Mouse (Mus musculus) urinary bladder, postnatal 25 days (tissue): Measurements from ENCODE around the gene Cerkl.

Experiments used
- DNase-seq: peaks from one replicate; pipeline ENCODE4 v3.0.0; 2022; ENCODE audit warnings: low spot score

Cerkl gene

GRCm38 (mm10) chr2:79456575-79457349 is at the start of gene Cerkl, which contains the start of gene Neurod1:
Gene Cerkl (minus strand): TSS chr2:79456785.
Gene Neurod1 (minus strand): TSS chr2:79456751.
- no peak for DNase-seq

DNA sequence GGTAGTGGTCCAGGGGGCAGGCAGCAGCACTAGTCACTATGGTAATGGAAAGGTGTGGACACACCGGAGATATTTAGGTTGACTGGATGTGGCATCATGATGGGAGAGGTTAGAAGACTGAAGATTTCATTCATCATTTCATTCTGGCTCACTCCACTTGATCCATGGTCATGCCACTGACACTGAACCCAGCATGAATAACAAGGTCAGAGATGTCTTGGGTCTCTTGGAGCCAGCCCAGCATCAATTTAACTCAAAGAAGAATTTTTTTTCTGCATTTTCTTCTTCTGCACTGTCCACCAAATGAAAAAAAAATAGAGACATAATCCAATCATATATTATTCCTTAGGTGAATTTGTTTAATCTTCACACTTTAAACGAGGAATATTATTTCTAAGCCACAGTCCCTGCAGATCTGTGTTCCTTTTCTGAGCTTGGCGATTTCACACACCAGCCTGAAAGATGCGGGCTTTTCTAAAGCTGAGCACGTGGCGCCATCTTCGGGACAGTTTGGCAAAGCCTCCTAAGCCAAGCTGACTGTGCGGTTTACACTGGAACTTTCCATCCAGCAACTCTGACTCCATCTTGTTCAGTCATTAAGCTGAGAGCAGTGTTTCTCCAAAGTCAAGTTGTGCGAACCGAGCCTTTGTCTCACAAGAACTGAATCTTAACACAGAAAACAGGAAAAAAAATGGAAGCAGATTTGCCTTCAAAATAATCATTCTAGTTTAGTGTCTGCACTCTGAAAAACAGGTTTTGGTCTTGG is 42.6 kb upstream of the Cerkl start:
- peak; percentile 42 for DNase-seq

DNA sequence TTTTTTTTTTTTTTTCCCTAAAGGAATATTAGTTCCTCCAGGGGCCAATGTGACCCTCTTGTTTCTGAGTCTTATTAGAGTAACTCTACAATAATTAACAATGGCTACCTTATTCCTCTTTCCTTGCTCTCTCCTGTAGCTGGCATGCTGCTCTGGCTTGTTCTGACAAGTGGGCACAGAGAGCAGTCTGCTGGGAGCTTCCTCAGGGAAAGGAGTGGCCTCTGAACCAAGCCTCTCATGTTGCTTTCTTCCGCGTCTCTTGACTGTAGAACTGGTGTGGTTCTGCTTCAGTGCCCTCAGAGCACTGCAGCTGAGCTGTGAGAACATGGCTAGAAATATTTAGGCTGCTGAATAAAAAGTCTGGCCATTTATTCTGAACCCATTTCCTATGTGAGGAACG is 28.5 kb upstream of the Cerkl start:
- no peak for DNase-seq

DNA sequence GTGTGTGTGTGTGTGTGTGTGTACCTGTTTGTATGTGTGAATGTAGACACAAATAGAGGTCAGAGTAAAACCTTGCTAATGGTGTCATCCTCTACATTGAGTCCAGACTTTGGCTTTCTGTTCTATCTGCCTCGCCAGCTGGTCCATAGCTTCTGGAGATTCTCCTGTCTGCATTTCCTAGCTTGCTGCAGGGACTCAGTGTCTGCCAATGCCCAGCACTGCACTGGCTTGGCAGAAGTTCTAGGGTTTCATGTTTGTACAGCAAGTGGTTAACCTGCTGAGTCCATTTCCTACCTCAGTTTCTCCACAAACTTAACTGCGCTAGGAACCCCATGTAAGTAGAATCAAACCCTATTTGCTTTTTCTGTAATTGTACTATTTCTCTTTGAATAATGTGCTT is 25.9 kb upstream of the Cerkl start:
- DNase-seq, result no peak

GRCm38 (mm10) chr2:79462411-79462810 is 5.8 kb upstream of the Cerkl start:
- no peak for DNase-seq

DNA sequence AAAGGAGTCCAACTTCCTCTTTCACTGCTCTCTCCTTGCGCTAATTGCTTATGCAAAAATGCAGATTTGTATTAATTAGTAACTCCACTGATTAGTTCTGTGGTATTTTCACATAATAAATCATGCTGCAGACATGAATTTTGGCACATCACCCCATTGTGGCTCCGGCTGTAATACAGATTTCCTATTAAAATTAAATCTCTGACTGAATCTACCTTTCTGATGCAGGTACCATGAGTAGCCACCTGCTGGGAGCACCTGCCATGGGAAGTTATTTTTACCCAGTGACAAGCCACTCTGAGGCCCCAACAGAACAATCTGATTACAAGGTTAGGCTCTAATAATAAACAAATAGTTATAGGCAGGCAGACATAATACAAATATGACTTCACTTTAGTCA is 5.3 kb upstream of the Cerkl start:
- no peak for DNase-seq

DNA sequence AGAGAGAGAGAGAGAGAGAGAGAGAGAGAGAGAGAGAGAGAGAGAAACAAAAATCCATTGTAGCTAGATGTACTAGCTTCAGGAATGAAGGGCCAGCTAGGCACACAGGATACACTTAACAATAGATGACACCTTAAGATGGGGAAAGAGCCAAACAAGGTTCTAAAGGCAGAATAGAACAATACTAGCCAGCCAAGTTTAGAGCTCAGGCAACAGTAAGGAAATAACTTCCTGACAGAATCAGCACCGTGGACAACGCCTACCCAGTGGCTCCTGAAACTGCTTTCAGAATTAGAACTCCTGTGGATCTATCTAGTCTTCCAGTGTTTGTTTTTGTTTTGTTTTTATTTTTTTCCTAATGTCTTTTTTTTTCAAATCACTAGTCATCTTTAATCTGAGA is 4.0 kb upstream of the Cerkl start:
- DNase-seq, result no peak

DNA sequence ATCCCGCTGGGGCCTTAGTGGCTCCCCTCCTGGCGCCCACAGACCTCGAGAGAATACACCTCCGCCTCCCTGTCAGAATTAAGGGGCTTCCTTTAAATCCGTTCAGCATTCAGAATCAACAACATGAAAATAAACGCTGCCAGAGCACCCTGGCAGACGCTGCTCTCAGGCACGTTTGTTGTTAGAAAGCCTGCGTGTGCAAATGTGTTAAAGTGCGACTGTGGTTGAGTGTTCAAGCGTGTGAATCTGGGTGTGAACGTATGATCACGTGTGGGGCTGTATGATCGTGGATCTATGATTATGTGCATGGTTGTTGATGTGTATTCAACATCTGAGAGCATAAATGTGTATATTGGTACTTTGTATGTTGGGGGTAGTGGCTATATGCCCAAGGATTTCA is 3.5 kb upstream of the Cerkl start:
- DNase-seq, result no peak

- no peak for DNase-seq
These were observed 2.8 kb upstream of the Cerkl start for GRCm38 (mm10) chr2:79459061-79460045.

- DNase-seq, result no peak
These were observed 1.3 kb upstream of the Cerkl start for GRCm38 (mm10) chr2:79457932-79458331.

- DNase-seq, result no peak
These were observed 849 bp upstream of the Cerkl start for GRCm38 (mm10) chr2:79457434-79457833.

- DNase-seq, result no peak
These were observed 939 bp downstream of the Cerkl start for GRCm38 (mm10) chr2:79455646-79456045.

GRCm38 (mm10) chr2:79454786-79455446 is 1.7 kb downstream of the Cerkl start:
- no peak for DNase-seq

DNA sequence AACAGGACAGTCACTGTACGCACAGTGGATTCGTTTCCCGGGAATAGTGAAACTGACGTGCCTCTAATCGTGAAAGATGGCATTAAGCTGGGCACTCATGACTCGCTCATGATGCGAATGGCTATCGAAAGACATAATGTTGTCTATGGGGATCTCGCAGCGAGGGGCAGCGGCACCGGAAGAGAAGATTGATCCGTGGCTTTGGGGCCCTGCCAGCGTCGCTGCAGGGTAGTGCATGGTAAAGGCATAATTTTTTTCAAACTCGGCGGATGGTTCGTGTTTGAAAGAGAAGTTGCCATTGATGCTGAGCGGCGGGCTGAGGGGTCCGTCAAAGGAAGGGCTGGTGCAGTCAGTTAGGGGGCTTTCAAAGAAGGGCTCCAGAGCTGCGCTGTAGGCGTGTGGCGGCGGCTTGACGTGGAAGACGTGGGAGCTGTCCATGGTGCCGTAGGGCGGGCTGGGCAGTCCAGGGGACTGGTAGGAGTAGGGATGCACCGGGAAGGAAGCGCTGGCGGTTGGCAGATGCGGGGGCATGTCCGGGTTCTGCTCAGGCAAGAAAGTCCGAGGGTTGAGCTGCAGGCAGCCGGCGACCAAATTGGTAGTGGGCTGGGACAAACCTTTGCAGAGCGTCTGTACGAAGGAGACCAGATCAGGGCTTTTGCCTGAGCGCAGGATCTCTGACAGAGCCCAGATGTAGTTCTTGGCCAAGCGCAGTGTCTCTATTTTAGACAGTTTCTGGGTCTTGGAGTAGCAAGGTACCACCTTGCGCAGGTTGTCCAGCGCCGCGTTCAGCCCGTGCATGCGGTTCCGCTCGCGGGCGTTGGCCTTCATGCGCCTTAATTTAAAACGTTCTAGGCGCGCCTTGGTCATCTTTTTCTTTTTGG is 2.4 kb downstream of the Cerkl start:
- peak; percentile 71 for DNase-seq

DNA sequence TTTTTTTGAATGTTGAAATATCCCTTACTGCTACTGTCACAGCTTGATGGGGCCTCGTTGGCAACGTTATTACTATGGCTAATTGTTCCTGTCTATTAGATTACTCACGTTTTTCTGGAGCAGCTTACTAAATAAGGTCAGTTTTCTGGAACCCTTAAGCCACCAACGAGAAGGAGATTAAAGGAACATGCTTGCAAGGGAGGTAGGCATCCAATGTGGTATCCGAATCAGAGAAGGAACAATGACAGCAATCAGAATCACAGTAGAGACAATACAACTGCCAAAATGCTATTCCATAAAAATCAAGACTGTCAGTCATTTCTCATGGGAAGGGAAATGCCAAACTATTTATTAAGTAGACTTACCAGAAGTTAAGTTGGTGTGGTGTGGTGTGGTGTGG is 5.1 kb downstream of the Cerkl start:
- DNase-seq, result no peak

- DNase-seq, result no peak
These were observed 5.7 kb downstream of the Cerkl start for GRCm38 (mm10) chr2:79450684-79451394.

- no peak for DNase-seq
These were observed 7.2 kb downstream of the Cerkl start for GRCm38 (mm10) chr2:79449371-79449770.

DNA sequence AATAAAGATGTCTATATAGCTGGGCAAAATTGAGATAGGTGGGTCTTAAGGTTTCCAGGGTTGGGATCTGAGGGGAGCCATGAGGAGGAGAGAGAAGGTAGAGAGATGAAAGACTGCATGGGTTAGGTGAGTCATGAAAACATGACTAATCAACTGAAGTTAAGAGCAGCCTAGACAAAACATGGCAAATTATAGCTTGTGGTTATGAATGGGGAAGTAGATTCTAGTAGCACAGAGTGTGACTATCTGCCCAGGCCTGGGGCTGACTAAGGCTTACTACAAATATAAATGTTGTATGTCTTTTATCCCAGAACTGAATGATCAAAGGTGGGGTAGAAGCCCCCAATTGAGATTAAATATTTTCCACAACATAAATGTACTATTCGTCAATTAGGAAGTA is 9.4 kb downstream of the Cerkl start:
- DNase-seq, result no peak

- no peak for DNase-seq
These were observed 12.5 kb downstream of the Cerkl start for GRCm38 (mm10) chr2:79443861-79444620.
